Mouse (Mus musculus) olfactory bulb, adult 2 months (tissue): ENCODE results near the gene Trim50.

Experiments used
- CTCF ChIP-seq: fragments of 200-500 bp; IDR thresholded peaks from 2 replicates; pipeline ENCODE4 v1.5.1; 2012; ENCODE audit warnings: low read depth, mild to moderate bottlenecking, low read length, moderate library complexity; ENCODE audit not compliant: insufficient read depth
- POLR2A ChIP-seq: fragments of 200-500 bp; IDR thresholded peaks from 2 replicates; pipeline ENCODE4 v1.6.1; 2012; ENCODE audit warnings: mild to moderate bottlenecking, low read depth, low read length, moderate library complexity; ENCODE audit not compliant: insufficient read depth

GRCm38 (mm10) chr5:135351606-135352005 is 1.5 kb upstream of the Trim50 start:
- no peak for TF ChIP-seq POLR2A
- no peak for TF ChIP-seq CTCF
